Mouse (Mus musculus): ENCODE results near the gene Pacs1. TPM values are rescaled to one million over a fixed set of nuclear protein-coding genes. Genes with fewer than 3 reads are reported as not detected.
A peak's percentile ranks its signal among the peaks of the same experiment; 100 is the strongest.
"Not testable (repeated sequence)": the region's sequence is repeated elsewhere in the genome, so short reads cannot be mapped to it uniquely, and the experiment has no call there.

Gene Pacs1
- total and polyA plus RNA-seq, 2 experiments from 2014 or later: 49.9 to 124 TPM

DNA sequence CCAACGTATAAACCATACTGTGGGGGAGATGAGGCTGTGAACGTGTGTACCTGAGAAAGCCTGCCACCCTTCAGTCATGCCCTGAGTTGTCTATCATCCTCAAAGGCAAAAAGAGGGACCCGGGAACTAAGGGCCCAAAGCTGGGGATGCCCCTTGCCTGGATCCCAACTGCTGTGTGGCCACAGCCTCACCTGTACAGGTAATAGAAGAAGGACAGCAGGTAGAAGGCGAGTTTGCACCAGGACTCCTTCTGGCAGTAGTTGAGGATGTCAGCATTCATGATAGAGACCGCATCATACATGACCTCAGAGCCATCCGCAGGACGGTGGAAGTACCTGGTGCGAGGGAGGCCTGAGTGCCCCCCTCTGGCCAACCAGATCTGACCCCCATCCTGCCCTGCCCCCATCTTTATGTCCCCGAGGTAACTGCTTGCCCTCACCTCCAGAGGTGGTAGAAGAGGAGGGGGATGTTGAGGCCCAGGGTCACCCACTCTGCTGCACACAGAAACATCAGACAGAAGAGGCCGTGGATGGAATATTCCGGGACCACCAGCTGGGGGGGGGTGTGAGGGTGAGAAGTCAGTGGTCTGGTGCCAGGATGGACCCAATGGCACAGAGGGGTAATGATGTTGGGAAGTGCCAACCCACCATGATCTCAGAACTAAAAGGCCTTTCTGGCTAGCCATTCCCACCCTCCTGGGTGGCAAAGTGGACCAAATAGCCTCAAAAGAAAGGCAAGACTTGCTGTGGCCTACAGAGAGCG lies 179.3 kb downstream of the Pacs1 start:
- H3K9ac ChIP-seq (replicated peaks; ENCODE audit: low read length, poor library complexity, severe bottlenecking): peak overlapping the region; percentile 98; the same call in 1 of the 2 replicates
- peaks cover 32% of the 10 kb centered on the region for H3K36me3 ChIP-seq (ENCODE audit: insufficient read depth, low read length)
- H3K9me3 ChIP-seq (ENCODE audit: low read length): no peaks in the 10 kb centered on the region
- no peaks in the 10 kb centered on the region for H3K27me3 ChIP-seq (ENCODE audit: insufficient read depth, low read length)
- peak overlapping the region; percentile 72 for H3K4me2 ChIP-seq (ENCODE audit: low read depth, low read length, poor library complexity, severe bottlenecking)
- no peak for TF ChIP-seq CTCF (IDR thresholded peaks at IDR 0.05)
- peaks cover 33% of the 10 kb centered on the region for H3K4me1 ChIP-seq (ENCODE audit: insufficient read depth, low read length)
- H3K4me3 ChIP-seq (ENCODE audit: low read depth, low read length): peak overlapping the region; percentile 88; the same call in 1 of the 2 replicates
- ATAC-seq (ENCODE audit: low FRiP score) (no peak), DNase-seq (ENCODE audit: low spot score) (no peak)
- 72% methylated on average over 12 of the region's 12 CpGs for WGBS
- peak overlapping the region; percentile 97 for H3K27ac ChIP-seq (ENCODE audit: low read depth, low read length)

DNA sequence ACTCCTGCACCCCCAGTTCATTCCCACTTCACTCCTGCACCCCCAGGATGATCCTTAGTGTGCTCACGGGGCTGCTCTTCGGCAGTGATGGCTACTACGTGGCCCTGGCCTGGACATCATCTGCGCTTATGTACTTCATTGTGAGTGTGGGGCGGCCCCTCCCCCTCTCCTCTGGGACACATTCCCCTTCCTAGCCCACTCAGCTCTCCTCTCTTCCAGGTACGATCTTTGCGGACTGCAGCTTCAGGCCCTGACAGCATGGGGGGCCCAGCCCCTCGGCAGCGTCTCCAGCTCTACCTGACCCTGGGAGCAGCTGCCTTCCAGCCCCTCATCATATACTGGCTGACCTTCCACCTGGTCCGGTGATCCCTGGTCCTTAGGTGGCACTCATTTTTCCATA lies 180.8 kb downstream of the Pacs1 start:
- Histone ChIP-seq H3K27me3 (ENCODE audit: insufficient read depth, low read length) (no peaks in the 10 kb centered on the region), H3K27ac (ENCODE audit: low read depth, low read length) (no peak overlapping the region), H3K4me3 (ENCODE audit: low read depth, low read length) (no peak overlapping the region), H3K4me2 (ENCODE audit: low read depth, low read length, poor library complexity, severe bottlenecking) (no peak overlapping the region), H3K9me3 (ENCODE audit: low read length) (no peaks in the 10 kb centered on the region), H3K4me1 (ENCODE audit: insufficient read depth, low read length) (peaks cover 37% of the 10 kb centered on the region), H3K9ac (replicated peaks; ENCODE audit: low read length, poor library complexity, severe bottlenecking) (no peak overlapping the region), H3K36me3 (ENCODE audit: insufficient read depth, low read length) (peaks cover 32% of the 10 kb centered on the region)
- TF ChIP-seq CTCF (IDR thresholded peaks at IDR 0.05): no peak
- ATAC-seq (ENCODE audit: low FRiP score) (no peak), DNase-seq (ENCODE audit: low spot score) (no peak)
- WGBS: 85% methylated on average over 10 of the region's 10 CpGs

DNA sequence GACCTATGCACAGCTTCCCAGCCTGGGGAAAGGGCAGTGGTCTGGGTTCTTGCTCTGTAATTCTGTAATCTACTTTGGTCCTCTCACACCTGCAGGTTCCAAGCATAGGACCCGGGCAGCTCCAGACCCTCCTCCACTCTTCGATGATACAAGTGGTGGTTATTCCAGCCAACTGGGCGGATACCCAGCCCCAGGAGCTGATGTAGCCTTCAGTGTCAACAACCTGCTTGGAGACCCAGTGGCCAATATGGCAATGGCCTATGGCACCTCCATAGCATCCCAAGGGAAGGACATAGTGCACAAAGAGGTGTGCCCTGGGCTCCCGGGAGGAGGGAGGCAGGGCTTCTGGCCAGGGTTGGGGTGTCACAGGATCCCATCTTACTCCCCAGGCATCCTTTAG lies 183.6 kb downstream of the Pacs1 start:
- TF ChIP-seq CTCF (IDR thresholded peaks at IDR 0.05): no peak
- 88% methylated on average over 4 of the region's 4 CpGs for WGBS
- H3K4me2 ChIP-seq (ENCODE audit: low read depth, low read length, poor library complexity, severe bottlenecking): peak overlapping the region; percentile 84
- ATAC-seq (ENCODE audit: low FRiP score) (no peak), DNase-seq (ENCODE audit: low spot score) (no peak)
- H3K36me3 ChIP-seq (ENCODE audit: insufficient read depth, low read length): peaks cover 32% of the 10 kb centered on the region
- peak overlapping the region; percentile 65 for H3K4me3 ChIP-seq (ENCODE audit: low read depth, low read length)
- no peaks in the 10 kb centered on the region for H3K27me3 ChIP-seq (ENCODE audit: insufficient read depth, low read length)
- peak overlapping the region; percentile 66 for H3K9ac ChIP-seq (replicated peaks; ENCODE audit: low read length, poor library complexity, severe bottlenecking)
- no peak overlapping the region for H3K27ac ChIP-seq (ENCODE audit: low read depth, low read length)
- H3K4me1 ChIP-seq (ENCODE audit: insufficient read depth, low read length): peaks cover 17% of the 10 kb centered on the region
- no peaks in the 10 kb centered on the region for H3K9me3 ChIP-seq (ENCODE audit: low read length)

DNA sequence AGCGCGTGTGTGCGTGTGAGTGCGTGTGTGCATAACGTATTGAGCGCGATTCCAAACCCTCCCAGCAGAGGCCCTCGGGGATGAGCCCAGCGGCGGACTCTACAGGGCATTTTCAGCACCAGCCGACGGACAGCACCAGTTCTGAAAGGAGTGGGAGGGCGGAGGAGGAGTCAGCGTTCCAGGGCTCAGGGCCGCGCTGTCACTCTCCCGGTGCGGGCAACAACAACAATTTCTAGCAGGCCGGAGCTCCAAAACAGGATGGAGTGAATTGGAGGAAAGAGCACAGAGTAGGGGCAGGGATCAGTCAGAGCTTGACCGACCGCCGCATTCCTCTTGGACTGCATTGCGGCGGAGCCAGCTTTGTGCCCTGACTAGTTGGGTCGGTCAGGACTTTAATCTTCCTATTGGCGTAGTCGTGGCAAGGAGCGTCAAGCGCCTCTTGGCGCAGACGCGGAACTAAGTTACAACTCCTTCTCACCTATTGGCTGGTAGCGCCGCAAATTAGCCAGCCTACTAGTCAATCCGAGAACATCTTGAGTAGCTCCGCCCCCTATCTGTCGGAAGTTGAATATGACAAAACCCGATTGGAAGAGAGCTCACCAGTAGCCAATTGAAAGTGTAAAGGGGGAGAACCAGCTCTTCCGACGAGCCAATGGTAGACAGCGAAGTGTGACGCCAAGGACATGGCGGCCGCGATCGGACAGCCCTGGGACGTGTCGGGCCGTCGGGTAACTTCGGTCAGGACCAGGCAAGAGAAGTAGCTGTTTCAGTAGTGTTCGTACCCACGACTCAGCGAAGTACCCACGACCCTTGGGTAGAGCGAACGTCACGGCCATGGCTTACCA lies 184.8 kb downstream of the Pacs1 start, which contains the start of gene Yif1a:
TSS of gene Yif1a (plus strand) at position 655 of the 845 bp plus-strand sequence.
- peak within 1 kb of the TSS; percentile 66 for H3K9ac ChIP-seq (replicated peaks; ENCODE audit: low read length, poor library complexity, severe bottlenecking)
- H3K27ac ChIP-seq (ENCODE audit: low read depth, low read length): peak within 1 kb of the TSS; percentile 76
- DNase-seq (ENCODE audit: low spot score): peak; percentile 100
- ATAC-seq (ENCODE audit: low FRiP score): peak; percentile 92
- H3K4me3 ChIP-seq (ENCODE audit: low read depth, low read length): peak within 1 kb of the TSS; percentile 65
- H3K4me2 ChIP-seq (ENCODE audit: low read depth, low read length, poor library complexity, severe bottlenecking): peak within 1 kb of the TSS; percentile 84
- WGBS: under 1% methylated on average over 58 of the region's 58 CpGs
- H3K4me1 ChIP-seq (ENCODE audit: insufficient read depth, low read length): peaks cover 10% of the 10 kb centered on the region
- H3K9me3 ChIP-seq (ENCODE audit: low read length): no peaks in the 10 kb centered on the region
- peak; percentile 73 for TF ChIP-seq CTCF (IDR thresholded peaks at IDR 0.05)
- peaks cover under 1% of the 10 kb centered on the region; the same call in 1 of the 2 replicates for H3K27me3 ChIP-seq (ENCODE audit: insufficient read depth, low read length)
- peaks cover 25% of the 10 kb centered on the region for H3K36me3 ChIP-seq (ENCODE audit: insufficient read depth, low read length)

DNA sequence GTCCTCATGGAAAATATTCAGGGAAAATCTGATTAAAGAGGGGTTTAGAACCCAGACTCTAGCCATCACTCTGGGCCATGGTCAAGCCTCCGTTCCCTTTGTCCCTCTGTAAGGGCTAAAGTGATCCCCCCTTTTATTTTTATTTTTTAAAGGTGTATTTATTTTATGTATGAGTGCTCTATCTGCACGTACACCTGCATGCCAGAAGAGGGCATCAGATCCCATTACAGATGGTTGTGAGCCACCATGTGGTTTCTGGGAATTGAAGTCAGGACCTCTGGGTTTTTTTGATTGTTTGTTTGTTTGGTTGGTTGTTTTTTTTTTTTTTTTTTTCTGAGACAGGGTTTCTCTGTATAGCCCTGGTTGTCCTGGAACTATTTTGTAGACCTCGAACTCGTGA lies 186.4 kb downstream of the Pacs1 start:
- H3K9ac ChIP-seq (replicated peaks; ENCODE audit: low read length, poor library complexity, severe bottlenecking); ATAC-seq (ENCODE audit: low FRiP score); H3K4me3 ChIP-seq (ENCODE audit: low read depth, low read length); DNase-seq (ENCODE audit: low spot score); H3K4me2 ChIP-seq (ENCODE audit: low read depth, low read length, poor library complexity, severe bottlenecking); H3K27ac ChIP-seq (ENCODE audit: low read depth, low read length); H3K9me3 ChIP-seq (ENCODE audit: low read length): not testable (repeated sequence)
- TF ChIP-seq CTCF (IDR thresholded peaks at IDR 0.05): peak; percentile 67
- Histone ChIP-seq H3K36me3 (ENCODE audit: insufficient read depth, low read length) (peaks cover 20% of the 10 kb centered on the region), H3K4me1 (ENCODE audit: insufficient read depth, low read length) (peaks cover 10% of the 10 kb centered on the region), H3K27me3 (ENCODE audit: insufficient read depth, low read length) (peaks cover 16% of the 10 kb centered on the region)
- WGBS: 58% methylated on average over 4 of the region's 4 CpGs
